Mouse (Mus musculus) heart, adult 11 months (tissue): ENCODE results near the gene Plcb2.
A peak's percentile ranks its signal among the peaks of the same experiment; 100 is the strongest.

ENCODE experiments used
- DNase-seq: peaks from one replicate; pipeline ENCODE4 v3.0.0; 2022

The Plcb2 gene

DNA sequence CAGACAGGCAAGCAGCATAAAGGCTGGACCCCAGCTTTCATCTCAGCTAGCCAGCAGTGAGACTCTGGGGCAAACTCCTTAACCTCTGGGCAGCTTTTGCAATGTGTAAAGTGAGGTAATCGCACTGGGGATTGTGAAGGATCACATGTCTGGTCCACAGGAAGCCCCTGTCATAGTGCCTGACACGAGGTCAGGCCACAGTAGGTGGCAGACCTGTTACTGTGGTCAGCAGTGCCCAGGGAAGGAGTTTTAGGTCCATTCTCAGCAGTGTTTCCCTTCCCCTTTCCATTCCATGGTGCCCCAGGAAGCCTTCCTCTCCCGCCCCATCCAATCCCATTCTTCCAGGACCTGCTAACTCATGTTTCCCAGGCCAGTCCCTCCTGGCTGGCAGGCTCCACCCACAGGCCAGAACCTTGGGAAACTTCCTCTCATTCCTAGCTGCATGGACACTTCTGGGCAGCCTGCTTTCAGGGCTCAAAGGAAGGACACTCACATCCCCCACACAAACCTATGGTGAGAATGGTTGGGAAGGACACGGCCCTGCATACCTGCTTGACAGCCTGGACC lies 18.5 kb downstream of the Plcb2 start:
- no peak for DNase-seq

DNA sequence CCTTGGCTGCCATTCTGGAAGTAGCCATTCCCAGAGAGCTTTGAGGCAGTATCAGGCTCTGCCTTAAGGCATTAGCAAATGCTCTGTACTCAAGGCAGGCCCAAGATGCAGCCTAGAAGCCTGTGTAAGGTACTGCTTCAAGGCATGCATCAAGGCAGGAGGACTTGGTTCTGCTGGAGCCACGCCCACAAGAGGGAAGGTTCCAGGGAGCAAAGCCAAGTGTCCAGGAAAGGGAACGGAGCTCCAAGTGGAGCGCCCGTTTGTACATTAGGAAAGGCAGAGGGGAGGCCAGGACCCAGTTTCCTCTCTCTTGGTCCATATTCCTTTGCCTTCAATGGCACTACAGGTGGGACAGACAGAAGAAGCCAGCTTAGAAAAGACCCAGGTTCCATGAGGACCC lies 19.8 kb downstream of the Plcb2 start:
- DNase-seq, result no peak

DNA sequence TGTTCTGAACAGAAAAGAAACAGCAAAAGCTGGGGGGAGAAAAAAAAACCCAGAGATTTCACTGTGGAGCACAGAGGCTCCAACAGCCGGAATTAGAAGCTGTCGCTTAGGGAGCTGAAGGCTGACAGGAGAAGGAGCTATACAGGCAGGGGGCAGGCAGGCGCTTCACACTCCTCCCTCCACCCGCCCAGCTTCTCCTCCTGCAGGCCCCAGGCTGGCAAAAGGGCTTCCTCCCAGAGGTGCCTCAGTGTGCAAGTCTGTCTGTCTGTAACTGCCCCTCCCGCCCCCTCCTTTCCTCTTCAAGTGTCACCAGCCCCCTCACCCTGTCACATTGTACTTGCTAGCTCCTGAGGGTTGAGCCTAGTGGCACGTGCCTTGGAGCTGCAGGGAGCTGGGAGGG lies 21.8 kb downstream of the Plcb2 start:
- DNase-seq, result no peak

DNA sequence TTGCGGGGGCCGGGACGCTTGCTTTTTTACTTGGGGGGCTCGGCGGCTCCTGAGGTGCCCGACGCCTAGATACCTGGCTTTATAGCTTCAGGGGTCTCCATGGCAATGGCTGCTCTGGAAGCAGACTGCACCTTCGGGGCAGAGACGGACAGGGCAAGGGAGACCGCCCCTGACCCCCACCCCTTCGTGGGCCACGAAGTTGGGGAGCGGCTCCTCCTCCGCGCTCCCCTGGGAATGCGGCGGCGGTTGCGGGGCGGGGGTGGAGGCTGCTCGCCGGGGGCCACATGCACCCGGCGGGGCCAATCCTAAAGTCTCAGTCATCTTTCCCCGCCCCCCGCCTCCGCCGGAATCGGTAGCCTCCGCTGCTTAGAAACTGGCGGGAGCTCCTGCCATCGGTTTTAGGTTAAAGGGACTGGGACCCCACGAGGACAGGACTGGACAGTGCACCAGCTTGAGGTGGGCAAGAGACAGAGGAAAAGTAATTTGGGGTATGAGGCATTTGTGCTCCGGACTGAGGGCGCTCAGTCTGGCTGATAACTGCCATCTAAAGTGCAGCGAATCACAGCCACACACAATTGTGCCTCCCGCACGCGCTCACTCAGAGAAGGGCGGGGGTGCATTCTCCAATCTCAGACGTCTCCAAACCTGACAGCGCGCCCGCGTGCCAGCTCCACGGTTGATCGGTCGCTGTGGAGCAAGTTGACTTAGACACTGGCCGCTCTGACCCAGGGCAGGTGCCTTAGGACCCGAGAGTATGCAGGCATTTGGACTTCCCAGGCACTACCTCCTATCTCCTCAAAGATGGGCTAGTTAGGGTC lies 24.1 kb downstream of the Plcb2 start, which contains the start of gene Ankrd63:
Ankrd63 (minus strand) TSS at position 51 of the 818 bp plus-strand sequence.
- DNase-seq, result no peak

DNA sequence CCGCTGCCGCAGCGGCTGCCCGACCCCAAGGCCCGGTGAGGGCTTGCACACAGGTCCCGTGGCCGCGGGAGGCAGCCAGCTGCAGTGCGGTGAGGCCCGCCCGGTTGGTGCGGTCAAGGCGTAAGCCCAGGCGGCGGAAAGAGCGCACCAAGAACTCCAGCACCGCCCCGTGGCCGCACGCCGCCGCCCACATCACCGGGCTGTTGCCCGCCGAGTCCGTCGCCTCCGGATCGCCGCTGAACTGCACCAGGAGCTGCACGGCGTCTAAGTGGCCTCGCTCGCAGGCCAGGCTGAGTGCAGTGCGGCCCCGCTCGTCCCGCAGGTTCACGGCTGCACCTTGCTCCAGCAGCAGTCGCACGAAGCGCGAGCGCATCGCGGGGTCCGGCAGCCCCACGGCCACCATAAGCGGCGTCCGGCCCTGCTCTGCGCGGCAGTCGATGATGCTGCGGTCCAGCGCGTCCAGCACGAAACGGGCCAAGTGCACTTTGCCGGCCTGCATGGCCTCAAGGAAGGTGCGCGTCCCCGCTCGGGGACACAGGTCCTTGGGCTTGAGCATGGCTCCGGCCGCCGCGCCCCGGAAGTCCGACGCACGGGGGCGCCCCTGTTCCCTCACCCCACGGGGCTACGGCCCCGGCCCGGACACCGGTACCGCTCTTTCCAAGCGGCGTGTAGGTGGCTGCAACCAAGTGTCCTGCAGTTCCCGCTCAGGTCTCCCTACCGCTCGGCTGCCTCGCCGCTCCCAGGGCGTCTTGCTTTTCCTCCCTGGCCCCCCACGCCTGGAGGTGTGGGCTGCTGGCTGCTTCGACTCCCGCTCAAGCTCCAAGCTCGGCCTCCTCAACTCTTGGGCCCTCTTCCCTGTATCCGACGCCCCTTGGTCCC lies 25.1 kb downstream of the Plcb2 start:
- no peak for DNase-seq

DNA sequence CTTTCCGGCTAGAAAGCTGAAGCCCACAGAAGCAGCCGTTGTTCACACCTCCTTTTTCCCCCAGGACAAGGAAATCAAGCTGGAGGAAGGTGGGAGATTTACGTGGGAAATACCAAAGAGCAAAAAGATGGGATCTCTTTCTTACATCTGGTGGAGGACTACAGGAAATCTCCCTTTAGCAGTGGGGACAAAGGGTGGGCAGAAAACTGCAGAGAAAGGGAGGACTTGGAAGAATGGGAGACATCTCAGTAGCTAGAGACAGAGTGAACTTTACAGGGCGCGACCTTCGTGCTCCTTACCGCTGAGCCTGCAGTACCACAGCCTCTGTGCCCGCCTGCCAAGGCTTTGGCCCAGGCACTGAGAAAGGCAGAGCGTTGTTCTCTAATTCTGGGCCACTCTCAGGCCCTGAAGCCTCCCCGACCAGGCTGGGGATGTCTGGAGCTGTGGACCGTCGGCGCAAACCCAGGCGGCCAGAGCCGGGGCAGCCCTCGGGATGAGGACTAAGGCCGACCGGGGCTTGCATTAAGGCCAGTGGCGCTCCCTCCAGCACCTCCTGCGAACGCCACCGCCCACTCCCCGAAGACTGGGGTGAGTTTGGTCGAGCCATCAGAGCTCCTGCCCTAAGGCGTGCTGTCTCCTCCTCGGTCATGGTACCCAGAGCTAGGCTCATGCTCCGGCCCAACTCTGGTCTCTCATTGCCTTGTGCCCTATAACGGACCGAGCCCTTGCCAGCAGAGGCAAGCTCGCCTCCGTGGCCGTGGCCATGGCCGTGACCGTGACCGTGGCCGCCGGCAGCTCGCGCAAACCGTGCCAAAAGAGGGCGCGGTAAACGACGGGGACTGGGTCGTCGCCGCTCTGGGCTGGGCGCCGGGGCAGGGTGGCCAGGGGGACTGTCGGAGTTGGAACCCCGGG lies 26.0 kb downstream of the Plcb2 start:
- no peak for DNase-seq

DNA sequence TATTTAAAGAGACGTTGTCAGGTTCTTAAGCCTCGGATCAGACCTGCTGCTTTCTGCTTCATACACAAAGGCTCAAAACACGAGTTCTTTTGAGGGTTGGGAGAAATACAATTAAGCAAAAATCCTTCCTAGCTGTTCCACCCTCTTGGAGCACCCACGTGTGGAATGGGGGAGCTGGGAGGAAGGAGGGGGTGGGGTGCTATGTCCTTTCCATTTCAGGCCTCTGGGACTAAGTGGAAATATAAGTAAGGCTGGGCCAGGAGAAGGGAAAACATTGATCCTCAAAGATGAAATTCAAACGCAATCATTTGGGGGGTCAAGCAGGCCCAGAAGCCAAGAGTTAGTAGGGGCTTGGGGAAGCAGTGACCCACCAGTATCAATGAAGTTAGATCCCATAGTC lies 27.1 kb downstream of the Plcb2 start:
- no peak for DNase-seq

DNA sequence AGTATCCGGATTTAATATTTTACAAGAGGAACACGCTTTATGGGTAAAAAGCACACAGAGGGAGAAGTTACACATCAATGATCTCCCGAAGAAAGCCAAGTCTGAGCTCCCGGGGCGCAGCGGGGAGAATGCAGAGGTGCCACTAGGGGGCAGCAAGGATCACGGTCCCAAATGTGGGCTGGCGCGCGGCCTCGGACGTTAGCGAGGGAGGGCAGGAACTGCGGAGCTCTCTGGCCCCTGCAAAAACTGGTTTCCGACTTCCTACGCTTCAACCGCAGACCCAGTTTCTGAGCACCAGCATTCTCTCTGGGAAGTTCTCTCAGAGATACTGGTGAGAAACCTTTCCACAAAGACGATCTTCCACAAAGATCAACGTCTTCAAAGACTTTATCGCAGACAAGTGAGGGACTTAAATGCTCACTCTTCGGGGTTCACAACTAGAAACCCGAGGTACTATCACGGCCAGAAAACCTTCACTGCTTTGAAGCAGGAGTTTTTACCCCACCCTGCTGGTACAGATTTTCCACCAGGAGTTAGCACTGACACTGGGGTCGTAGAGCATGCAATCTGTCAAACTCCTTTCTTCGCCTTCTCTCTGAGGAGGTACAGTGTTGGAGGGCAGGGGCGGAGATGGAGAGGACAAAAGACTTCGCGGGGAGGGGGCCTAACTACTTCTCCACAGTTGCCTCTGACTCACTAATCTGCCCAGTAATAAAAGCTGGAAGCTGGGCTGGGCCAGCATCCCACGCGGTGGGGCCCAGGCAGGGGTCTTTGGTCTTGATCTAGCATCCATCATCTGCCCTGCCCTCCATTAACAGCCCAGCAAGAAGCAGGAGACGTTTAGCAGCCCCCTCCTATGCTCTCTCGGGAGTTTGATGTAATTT lies 27.8 kb downstream of the Plcb2 start:
- DNase-seq, result peak; percentile 96

DNA sequence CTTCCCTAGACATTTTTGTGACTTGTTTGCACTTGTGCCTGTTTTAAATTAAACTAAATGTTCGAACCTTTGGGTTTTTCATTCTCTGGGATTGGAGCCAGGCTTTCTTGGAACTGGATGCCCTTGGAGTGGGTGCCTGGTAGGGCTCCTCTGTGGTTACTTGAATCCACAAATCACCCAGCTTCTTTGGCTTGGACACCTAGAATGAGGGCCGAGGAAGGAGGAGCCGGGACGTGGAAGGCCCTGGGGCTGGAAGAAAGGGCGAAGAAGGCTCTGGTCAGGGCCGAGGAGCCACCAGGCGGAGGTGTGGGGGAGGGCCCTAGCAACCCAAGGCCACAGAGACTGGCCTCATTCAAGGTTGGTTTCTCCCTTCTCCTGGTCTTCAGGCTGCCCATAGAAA lies 30.3 kb downstream of the Plcb2 start:
- DNase-seq, result no peak

DNA sequence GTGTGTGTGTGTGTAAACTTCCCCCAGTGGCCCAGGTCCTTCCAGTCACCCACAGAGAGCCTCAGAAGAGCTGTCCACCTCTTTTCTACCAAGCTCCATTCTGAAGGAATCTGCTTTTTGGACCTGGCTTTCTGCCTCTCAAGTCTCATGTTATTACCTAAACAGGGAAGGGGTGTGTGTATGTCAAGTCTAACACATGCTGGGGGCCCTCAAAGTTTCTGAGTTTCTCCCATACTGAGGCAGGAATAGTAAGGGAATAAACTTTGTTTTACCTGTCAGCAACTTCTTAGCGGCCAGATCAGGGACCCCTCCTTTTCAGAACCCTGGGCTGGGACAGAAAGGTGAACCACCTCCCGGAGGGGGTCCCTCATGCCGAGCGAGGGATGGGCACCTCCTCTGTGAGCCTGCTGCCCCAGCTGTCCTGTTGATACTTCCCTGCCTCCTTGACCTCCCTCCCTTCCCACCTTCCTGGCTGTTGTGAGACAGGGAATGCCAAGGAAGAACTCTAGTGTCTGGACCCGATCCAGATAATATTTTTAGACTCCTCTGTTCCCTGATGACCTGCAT lies 30.8 kb downstream of the Plcb2 start:
- peak; percentile 87 for DNase-seq

DNA sequence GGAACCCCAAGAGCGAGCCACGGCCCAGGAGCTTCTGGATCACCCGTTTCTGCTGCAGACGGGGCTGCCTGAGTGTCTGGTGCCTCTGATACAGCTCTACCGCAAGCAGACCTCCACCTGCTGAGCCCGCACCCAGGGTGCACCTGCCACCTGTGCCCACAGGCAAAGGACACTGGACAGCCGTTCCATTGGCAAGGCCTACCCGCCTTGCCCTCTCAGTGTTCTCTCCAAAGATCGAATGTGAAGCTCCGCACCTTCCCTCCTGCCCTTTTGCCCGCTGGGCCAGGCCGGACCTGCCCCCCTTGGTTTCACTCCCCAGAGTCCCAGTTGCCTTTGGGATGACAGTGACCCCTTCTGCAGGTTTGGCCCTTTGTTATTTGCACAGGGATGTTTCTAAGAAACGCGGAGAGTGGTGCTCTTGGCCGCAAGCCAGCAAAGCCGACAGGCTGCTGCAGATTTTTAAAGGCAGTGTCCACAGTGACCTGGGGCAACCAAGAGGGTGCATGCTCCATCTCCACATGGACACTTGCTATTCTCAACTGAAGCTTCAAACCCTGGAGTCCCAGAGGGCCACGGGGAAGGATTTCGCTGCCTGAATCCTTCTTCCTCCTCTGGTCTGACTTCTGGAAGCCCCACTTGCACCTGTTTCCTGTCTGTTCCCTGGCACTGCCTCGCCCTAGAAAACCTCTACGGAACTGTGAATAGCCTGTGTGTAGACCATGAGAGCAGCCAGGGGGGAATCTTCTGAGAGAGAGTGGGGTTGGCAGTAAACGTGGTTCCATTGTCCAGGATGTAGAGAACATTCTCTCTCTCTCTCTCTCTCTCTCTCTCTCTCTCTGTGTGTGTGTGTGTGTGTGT lies 31.6 kb downstream of the Plcb2 start:
- DNase-seq, result peak; percentile 90

DNA sequence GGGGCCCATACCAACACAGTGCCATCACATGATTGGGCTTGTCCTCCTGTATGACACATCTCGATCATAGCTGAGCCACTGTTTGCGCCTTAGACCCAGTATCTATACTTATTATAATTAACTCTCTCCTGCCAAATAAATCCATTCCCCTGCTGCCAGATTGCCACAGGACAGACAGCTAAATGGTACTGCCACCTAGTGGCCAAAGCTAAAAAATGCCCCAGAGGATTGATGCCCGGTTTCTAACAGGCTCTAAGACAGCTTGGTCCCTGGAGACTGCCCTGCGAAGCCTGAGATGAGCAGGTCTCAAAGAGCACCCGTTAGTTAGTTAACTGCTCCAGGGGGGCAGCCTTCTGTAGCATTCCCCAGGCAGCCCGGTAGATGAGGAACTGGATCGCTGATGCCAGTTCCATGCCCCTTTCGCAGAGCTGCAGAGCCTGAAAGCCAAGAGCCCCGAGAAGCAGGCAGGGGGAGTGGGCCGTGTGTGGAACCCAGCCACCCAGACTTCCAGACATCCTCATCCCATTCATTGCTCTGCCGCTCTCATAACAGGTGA lies 32.5 kb downstream of the Plcb2 start:
- peak; percentile 91 for DNase-seq

DNA sequence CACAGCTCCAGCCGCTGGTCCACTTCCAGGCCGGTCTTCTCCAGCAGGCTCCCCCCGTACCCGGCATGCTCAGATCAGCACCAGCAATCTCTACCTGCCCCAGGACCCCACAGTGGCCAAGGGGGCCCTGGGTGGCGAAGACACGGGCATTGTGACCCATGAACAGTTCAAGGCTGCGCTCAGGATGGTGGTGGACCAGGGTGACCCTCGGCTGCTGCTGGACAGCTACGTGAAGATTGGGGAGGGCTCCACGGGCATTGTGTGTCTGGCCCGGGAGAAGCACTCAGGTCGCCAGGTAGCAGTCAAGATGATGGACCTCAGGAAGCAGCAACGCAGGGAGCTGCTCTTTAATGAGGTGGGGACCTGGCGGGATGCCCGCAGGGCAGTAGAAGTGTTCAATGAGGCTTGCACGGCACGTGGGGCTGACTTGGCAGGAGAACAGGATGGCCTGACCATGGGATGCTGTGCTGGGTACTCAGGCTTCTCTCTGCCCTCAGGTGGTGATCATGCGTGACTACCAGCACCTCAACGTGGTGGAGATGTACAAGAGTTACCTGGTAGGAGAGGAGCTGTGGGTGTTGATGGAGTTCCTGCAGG lies 34.8 kb downstream of the Plcb2 start:
- peak; percentile 91 for DNase-seq

DNA sequence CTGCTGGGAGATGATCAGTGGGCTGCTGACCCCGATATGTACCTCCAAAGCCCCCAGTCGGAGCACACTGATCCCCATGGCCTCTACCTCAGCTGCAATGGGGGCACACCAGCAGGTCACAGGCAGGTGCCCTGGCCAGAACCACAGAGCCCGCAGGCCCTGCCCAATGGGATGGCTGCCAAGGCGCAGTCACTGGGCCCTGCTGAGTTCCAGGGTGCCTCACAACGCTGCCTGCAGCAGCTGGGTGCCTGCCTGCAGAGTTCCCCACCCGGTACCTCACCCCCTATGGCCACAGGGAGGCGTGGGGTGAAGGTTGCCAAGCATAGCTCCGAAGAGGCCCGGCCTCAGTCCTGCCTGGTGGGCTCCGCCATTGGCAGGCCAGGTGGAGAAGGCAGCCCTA lies 38.4 kb downstream of the Plcb2 start:
- DNase-seq, result no peak

DNA sequence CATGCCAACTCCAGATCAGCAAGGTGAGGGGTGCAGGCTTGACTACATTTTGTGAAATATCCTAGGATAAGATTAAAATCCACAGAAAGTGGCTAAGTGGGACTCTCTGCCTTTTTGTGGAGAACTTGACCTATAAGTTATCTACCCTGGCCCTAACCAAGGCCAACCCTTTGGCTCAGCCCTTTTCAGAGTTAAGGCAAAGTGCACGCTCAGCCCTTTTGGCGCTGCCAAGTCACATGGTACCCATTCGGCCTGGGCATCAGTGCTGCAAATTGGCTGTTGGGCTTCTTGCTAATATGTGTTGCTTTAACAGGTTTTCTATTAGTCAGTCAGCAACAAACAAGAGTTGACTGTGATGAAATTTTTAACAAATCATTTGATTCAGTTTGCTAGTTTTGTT lies 40.4 kb downstream of the Plcb2 start:
- DNase-seq, result no peak

DNA sequence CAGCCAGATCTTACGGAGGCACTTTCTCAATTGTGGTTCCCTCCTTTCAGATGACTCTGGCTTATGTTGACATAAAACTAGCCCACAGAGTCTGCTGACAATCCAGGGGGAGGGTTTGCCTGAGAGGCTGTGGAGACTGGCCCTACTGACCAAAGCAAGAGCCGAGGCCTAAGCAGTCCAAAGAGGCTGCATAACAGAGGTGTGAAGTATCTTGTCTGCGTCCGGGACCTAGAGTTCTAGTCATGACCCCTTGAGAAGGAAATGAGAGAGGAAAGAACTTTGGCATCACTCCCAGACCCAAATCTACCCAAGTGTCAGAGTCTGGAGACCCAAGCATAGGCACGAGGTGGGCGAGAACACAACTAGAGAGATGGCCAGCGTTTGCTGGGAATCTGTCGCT lies 41.5 kb downstream of the Plcb2 start:
- DNase-seq, result no peak

DNA sequence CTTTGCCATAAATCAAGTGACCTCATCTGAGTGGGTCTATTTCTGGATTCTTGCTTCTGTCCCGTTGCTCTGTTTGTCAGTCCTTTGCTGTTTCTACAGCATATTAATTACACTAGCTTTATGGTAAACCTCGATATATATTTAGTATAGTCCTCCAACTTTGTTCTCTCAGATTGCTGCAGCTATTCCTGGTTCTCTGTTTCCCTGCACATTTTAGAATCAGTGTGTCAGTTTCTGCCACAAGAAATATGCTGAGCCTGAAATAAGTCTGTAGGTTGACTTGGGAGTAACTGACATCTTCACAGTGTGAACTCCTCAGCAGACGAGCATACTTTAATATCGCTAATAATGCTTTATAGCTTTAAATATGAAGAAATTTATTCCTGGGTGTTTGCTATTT lies 43.1 kb downstream of the Plcb2 start:
- no peak for DNase-seq

DNA sequence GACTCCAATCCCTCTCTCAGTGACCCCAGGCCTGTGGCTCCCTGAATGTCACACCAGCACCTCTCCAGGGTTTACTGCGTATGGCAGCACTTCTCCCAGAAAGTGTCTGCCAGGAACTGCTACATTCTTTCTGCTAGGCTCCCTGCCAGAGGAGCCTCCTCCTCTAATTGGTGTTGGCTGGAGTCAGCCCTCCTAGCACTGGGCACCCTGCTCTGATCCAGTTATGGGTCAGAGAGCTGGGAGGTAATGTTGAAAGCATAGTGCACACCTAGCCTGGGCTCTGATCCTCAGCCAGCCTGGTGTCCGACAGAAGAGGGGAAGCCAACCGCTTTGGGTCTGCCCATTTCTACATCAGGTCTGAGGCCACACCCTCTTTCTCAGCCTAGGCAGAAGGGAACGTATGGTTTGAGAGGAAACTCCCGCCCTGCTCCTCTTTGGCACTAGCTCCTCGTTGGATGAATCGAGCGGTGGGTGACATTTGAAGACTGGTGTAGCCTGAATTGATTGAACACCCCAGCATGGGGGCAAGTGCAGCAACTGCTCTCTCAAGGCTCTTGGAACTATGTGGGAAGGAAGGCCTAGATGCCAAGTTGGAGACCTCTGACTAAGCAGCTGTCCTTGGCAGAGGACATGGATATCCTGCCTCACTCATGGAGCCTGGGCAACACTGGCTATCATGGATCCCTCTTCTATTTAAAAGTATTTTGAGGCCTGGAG lies 45.5 kb downstream of the Plcb2 start:
- peak; percentile 91 for DNase-seq

DNA sequence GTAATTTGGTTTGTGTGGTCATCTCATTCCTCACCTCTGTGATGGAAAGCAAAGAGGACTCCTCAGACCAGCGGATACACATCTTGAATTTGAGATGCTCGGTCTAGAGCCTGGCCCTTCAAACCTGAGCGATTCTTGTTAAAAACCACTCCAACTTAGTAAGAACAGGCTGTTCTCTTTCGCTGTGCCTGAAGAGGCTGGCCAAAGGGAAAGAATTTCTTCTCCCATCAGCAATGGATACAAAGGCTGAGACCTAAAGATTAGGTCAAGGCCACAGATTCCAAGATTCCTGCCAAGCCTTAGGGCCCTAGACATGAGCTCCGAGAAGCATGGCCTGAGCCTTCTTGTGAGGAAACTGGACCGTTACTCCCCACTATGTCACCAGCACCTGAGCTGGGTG lies 47.3 kb downstream of the Plcb2 start:
- DNase-seq, result no peak
